Mouse (Mus musculus): ENCODE results near the gene Otud5. TPM values are rescaled to one million over a fixed set of nuclear protein-coding genes. Genes with fewer than 3 reads are reported as not detected.

Otud5 gene
- polyA plus RNA-seq, 2 experiments = 38.7 to 71.3 TPM

GRCm38 (mm10) chrX:7919601-7920383 is 78.6 kb downstream of the Otud5 start, which contains the start of gene Pcsk1n:
Pcsk1n (plus strand) TSS chrX:7919822.
- no peak within 1 kb of the TSS for H3K9ac ChIP-seq (ENCODE audit: low read depth, low read length, severe bottlenecking)
- H3K4me3 ChIP-seq (replicated peaks; ENCODE audit: low read length) = peak within 1 kb of the TSS; percentile 30
- H3K9me3 ChIP-seq (ENCODE audit: control insufficient read depth, low read length) = no peaks in the 10 kb centered on the region
- WGBS = 21% methylated on average over 20 of the region's 40 CpGs
- H3K36me3 ChIP-seq (ENCODE audit: control insufficient read depth, insufficient read depth, low read length) = no peaks in the 10 kb centered on the region
- no peaks in the 10 kb centered on the region for H3K4me1 ChIP-seq (ENCODE audit: control insufficient read depth, insufficient read depth, low read length)
- no peak within 1 kb of the TSS for H3K27ac ChIP-seq (replicated peaks; ENCODE audit: low read depth, low read length)
- H3K27me3 ChIP-seq (ENCODE audit: control insufficient read depth, insufficient read depth, low read length) = peaks cover 28% of the 10 kb centered on the region
- ATAC-seq (ENCODE audit: low FRiP score, low read depth) = no peak
- no peak for DNase-seq (ENCODE audit: low spot score)
- peak within 1 kb of the TSS; percentile 43 for H3K4me2 ChIP-seq (replicated peaks; ENCODE audit: low read depth, low read length, severe bottlenecking)
- no peak for TF ChIP-seq POLR2A (IDR thresholded peaks at IDR 0.05; ENCODE audit: borderline replicate concordance, extremely low read depth, insufficient read depth, insufficient read length)

GRCm38 (mm10) chrX:7922032-7922431 is 80.9 kb downstream of the Otud5 start:
- H3K4me3 ChIP-seq (replicated peaks; ENCODE audit: low read length) = peak overlapping the region; percentile 21
- no peaks in the 10 kb centered on the region for H3K36me3 ChIP-seq (ENCODE audit: control insufficient read depth, insufficient read depth, low read length)
- no peaks in the 10 kb centered on the region for H3K9me3 ChIP-seq (ENCODE audit: control insufficient read depth, low read length)
- ATAC-seq (ENCODE audit: low FRiP score, low read depth) = no peak
- no peak for DNase-seq (ENCODE audit: low spot score)
- peaks cover 31% of the 10 kb centered on the region for H3K27me3 ChIP-seq (ENCODE audit: control insufficient read depth, insufficient read depth, low read length)
- no peaks in the 10 kb centered on the region for H3K4me1 ChIP-seq (ENCODE audit: control insufficient read depth, insufficient read depth, low read length)
- no peak overlapping the region for H3K9ac ChIP-seq (ENCODE audit: low read depth, low read length, severe bottlenecking)
- H3K4me2 ChIP-seq (replicated peaks; ENCODE audit: low read depth, low read length, severe bottlenecking) = peak overlapping the region; percentile 37
- 21% methylated on average over 25 of the region's 48 CpGs for WGBS
- TF ChIP-seq POLR2A (IDR thresholded peaks at IDR 0.05; ENCODE audit: borderline replicate concordance, extremely low read depth, insufficient read depth, insufficient read length) = no peak
- no peak overlapping the region for H3K27ac ChIP-seq (replicated peaks; ENCODE audit: low read depth, low read length)

MicroRNAs encoded within 50 kb of the gene (microRNA counts, 519-probe panel; counts per million panel counts)
- 2,502 counts per million, percentile 42 among the panel's probes with 10 or more counts for microRNA mmu-miR-1198

Small RNA genes lying within 50 kb of the gene (microRNA-seq; reads per million reads assigned to microRNA genes)
- 18.8 reads per million, percentile 29 among the genes with 10 or more reads in this experiment for gene Mir1198

Other genes starting within 250 kb of the Otud5 start
- 23.5 and 26.8 TPM in 2 replicates for gene Ccdc22, start 235.8 kb upstream of the Otud5 start, polyA plus RNA-seq (2012; rRNA removed)
- gene Ccdc22, start 235.8 kb upstream of the Otud5 start, polyA plus RNA-seq (2014; fragmentation: Nextera tagmentation; extraction: Ambion mirVana) = 27.1 and 27.2 TPM in 2 replicates
- gene Cacna1f, start 234.3 kb upstream of the Otud5 start, polyA plus RNA-seq (2012; rRNA removed) = 0.04 TPM in 1 of 2 replicates, not detected in the other
- 0.04 TPM in 2 replicates for gene Cacna1f, start 234.3 kb upstream of the Otud5 start, polyA plus RNA-seq (2014; fragmentation: Nextera tagmentation; extraction: Ambion mirVana)
- 2.0 and 2.1 TPM in 2 replicates for gene Syp, start 202.9 kb upstream of the Otud5 start, polyA plus RNA-seq (2012; rRNA removed)
- 0.51 and 0.72 TPM in 2 replicates for gene Syp, start 202.9 kb upstream of the Otud5 start, polyA plus RNA-seq (2014; fragmentation: Nextera tagmentation; extraction: Ambion mirVana)
- 23.4 and 27.5 TPM in 2 replicates for gene Prickle3, start 184.1 kb upstream of the Otud5 start, polyA plus RNA-seq (2012; rRNA removed)
- gene Prickle3, start 184.1 kb upstream of the Otud5 start, polyA plus RNA-seq (2014; fragmentation: Nextera tagmentation; extraction: Ambion mirVana) = 9.5 and 13.8 TPM in 2 replicates
- gene Plp2, start 170.0 kb upstream of the Otud5 start, polyA plus RNA-seq (2012; rRNA removed) = 196 and 259 TPM in 2 replicates
- 190 and 201 TPM in 2 replicates for gene Plp2, start 170.0 kb upstream of the Otud5 start, polyA plus RNA-seq (2014; fragmentation: Nextera tagmentation; extraction: Ambion mirVana)
- 0.38 and 0.55 TPM in 2 replicates for gene Magix, start 160.1 kb upstream of the Otud5 start, polyA plus RNA-seq (2012; rRNA removed)
- 0.73 and 0.87 TPM in 2 replicates for gene Magix, start 160.1 kb upstream of the Otud5 start, polyA plus RNA-seq (2014; fragmentation: Nextera tagmentation; extraction: Ambion mirVana)
- gene Gpkow, start 144.2 kb upstream of the Otud5 start, polyA plus RNA-seq (2012; rRNA removed) = 20.5 and 28.9 TPM in 2 replicates
- gene Gpkow, start 144.2 kb upstream of the Otud5 start, polyA plus RNA-seq (2014; fragmentation: Nextera tagmentation; extraction: Ambion mirVana) = 37.8 and 43.9 TPM in 2 replicates
- gene Wdr45, start 127.0 kb upstream of the Otud5 start, polyA plus RNA-seq (2012; rRNA removed) = 48.6 and 56.5 TPM in 2 replicates
- 20.4 and 25.3 TPM in 2 replicates for gene Wdr45, start 127.0 kb upstream of the Otud5 start, polyA plus RNA-seq (2014; fragmentation: Nextera tagmentation; extraction: Ambion mirVana)
- gene Gm45208, start 119.1 kb upstream of the Otud5 start, polyA plus RNA-seq (2012; rRNA removed) = 0.50 and 0.85 TPM in 2 replicates
- gene Gm45208, start 119.1 kb upstream of the Otud5 start, polyA plus RNA-seq (2014; fragmentation: Nextera tagmentation; extraction: Ambion mirVana) = 0.43 and 0.48 TPM in 2 replicates
- 83.7 and 91.1 TPM in 2 replicates for gene Praf2, start 112.9 kb upstream of the Otud5 start, polyA plus RNA-seq (2012; rRNA removed)
- gene Praf2, start 112.9 kb upstream of the Otud5 start, polyA plus RNA-seq (2014; fragmentation: Nextera tagmentation; extraction: Ambion mirVana) = 89.4 and 92.0 TPM in 2 replicates
- gene Ccdc120, start 90.5 kb upstream of the Otud5 start, polyA plus RNA-seq (2012; rRNA removed) = 25.7 and 38.6 TPM in 2 replicates
- 14.9 and 16.0 TPM in 2 replicates for gene Ccdc120, start 90.5 kb upstream of the Otud5 start, polyA plus RNA-seq (2014; fragmentation: Nextera tagmentation; extraction: Ambion mirVana)
- 24.4 and 25.3 TPM in 2 replicates for gene Tfe3, start 78.8 kb upstream of the Otud5 start, polyA plus RNA-seq (2012; rRNA removed)
- 22.1 and 22.2 TPM in 2 replicates for gene Tfe3, start 78.8 kb upstream of the Otud5 start, polyA plus RNA-seq (2014; fragmentation: Nextera tagmentation; extraction: Ambion mirVana)
- 60.2 and 63.0 TPM in 2 replicates for gene Gripap1, start 51.6 kb upstream of the Otud5 start, polyA plus RNA-seq (2012; rRNA removed)
- 31.9 and 32.9 TPM in 2 replicates for gene Gripap1, start 51.6 kb upstream of the Otud5 start, polyA plus RNA-seq (2014; fragmentation: Nextera tagmentation; extraction: Ambion mirVana)
- 4.1 and 5.7 TPM in 2 replicates for gene Kcnd1, start 19.1 kb upstream of the Otud5 start, polyA plus RNA-seq (2012; rRNA removed)
- 1.7 and 2.2 TPM in 2 replicates for gene Kcnd1, start 19.1 kb upstream of the Otud5 start, polyA plus RNA-seq (2014; fragmentation: Nextera tagmentation; extraction: Ambion mirVana)
- 9.3 and 11.8 TPM in 2 replicates for gene Pim2, start 36.9 kb downstream of the Otud5 start, polyA plus RNA-seq (2012; rRNA removed)
- 4.2 and 4.6 TPM in 2 replicates for gene Pim2, start 36.9 kb downstream of the Otud5 start, polyA plus RNA-seq (2014; fragmentation: Nextera tagmentation; extraction: Ambion mirVana)
- gene Slc35a2, start 42.7 kb downstream of the Otud5 start, polyA plus RNA-seq (2012; rRNA removed) = 74.0 and 119 TPM in 2 replicates
- gene Slc35a2, start 42.7 kb downstream of the Otud5 start, polyA plus RNA-seq (2014; fragmentation: Nextera tagmentation; extraction: Ambion mirVana) = 29.1 and 30.0 TPM in 2 replicates
- gene Pqbp1, start 57.9 kb downstream of the Otud5 start, polyA plus RNA-seq (2012; rRNA removed) = 106 and 138 TPM in 2 replicates
- 93.0 and 105 TPM in 2 replicates for gene Pqbp1, start 57.9 kb downstream of the Otud5 start, polyA plus RNA-seq (2014; fragmentation: Nextera tagmentation; extraction: Ambion mirVana)
- gene Timm17b, start 58.0 kb downstream of the Otud5 start, polyA plus RNA-seq (2012; rRNA removed) = 50.1 and 57.8 TPM in 2 replicates
- 187 and 196 TPM in 2 replicates for gene Timm17b, start 58.0 kb downstream of the Otud5 start, polyA plus RNA-seq (2014; fragmentation: Nextera tagmentation; extraction: Ambion mirVana)
- not detected in 2 replicates for gene Gm10491, start 66.5 kb downstream of the Otud5 start, polyA plus RNA-seq (2012; rRNA removed)
- not detected in 2 replicates for gene Gm10491, start 66.5 kb downstream of the Otud5 start, polyA plus RNA-seq (2014; fragmentation: Nextera tagmentation; extraction: Ambion mirVana)
- not detected in 2 replicates for gene Gm10490, start 68.2 kb downstream of the Otud5 start, polyA plus RNA-seq (2012; rRNA removed)
- not detected in 2 replicates for gene Gm10490, start 68.2 kb downstream of the Otud5 start, polyA plus RNA-seq (2014; fragmentation: Nextera tagmentation; extraction: Ambion mirVana)
- gene Pcsk1n, start 78.5 kb downstream of the Otud5 start, polyA plus RNA-seq (2012; rRNA removed) = 0.93 and 0.95 TPM in 2 replicates
- gene Pcsk1n, start 78.5 kb downstream of the Otud5 start, polyA plus RNA-seq (2014; fragmentation: Nextera tagmentation; extraction: Ambion mirVana) = 0.67 and 1.3 TPM in 2 replicates
- 0.05 and 0.10 TPM in 2 replicates for gene Eras, start 87.2 kb downstream of the Otud5 start, polyA plus RNA-seq (2012; rRNA removed)
- gene Eras, start 87.2 kb downstream of the Otud5 start, polyA plus RNA-seq (2014; fragmentation: Nextera tagmentation; extraction: Ambion mirVana) = not detected in 2 replicates
- gene Hdac6, start 106.5 kb downstream of the Otud5 start, polyA plus RNA-seq (2012; rRNA removed) = 67.3 and 78.8 TPM in 2 replicates
- 28.1 and 32.3 TPM in 2 replicates for gene Hdac6, start 106.5 kb downstream of the Otud5 start, polyA plus RNA-seq (2014; fragmentation: Nextera tagmentation; extraction: Ambion mirVana)
- 1.5 and 2.0 TPM in 2 replicates for gene Gata1, start 136.7 kb downstream of the Otud5 start, polyA plus RNA-seq (2012; rRNA removed)
- 1.3 and 1.6 TPM in 2 replicates for gene Gata1, start 136.7 kb downstream of the Otud5 start, polyA plus RNA-seq (2014; fragmentation: Nextera tagmentation; extraction: Ambion mirVana)
- 0.10 TPM in 1 of 2 replicates, not detected in the other for gene Glod5, start 177.1 kb downstream of the Otud5 start, polyA plus RNA-seq (2012; rRNA removed)
- not detected in 2 replicates for gene Glod5, start 177.1 kb downstream of the Otud5 start, polyA plus RNA-seq (2014; fragmentation: Nextera tagmentation; extraction: Ambion mirVana)
- 65.3 and 67.4 TPM in 2 replicates for gene Suv39h1, start 233.4 kb downstream of the Otud5 start, polyA plus RNA-seq (2012; rRNA removed)
- gene Suv39h1, start 233.4 kb downstream of the Otud5 start, polyA plus RNA-seq (2014; fragmentation: Nextera tagmentation; extraction: Ambion mirVana) = 51.9 and 56.1 TPM in 2 replicates
- 2.6 and 3.5 TPM in 2 replicates for gene Was, start 249.1 kb downstream of the Otud5 start, polyA plus RNA-seq (2012; rRNA removed)
- gene Was, start 249.1 kb downstream of the Otud5 start, polyA plus RNA-seq (2014; fragmentation: Nextera tagmentation; extraction: Ambion mirVana) = 0.92 and 0.97 TPM in 2 replicates